Mouse (Mus musculus) neutrophil, adult 5-6 weeks (primary cell): ENCODE measurements at regions not wholly inside any gene's neighbourhood (a gene's known extent, or its start where the extent isn't known, plus 50 kb on each side); places are given as distances from the start of the nearest gene placed in this dataset.

ENCODE experiments used
- ATAC-seq: fragments of 151-379, 151-347 bp; 2 replicates; pipeline ENCODE4 v1.8.0; 2017; ENCODE audit warnings: mild to moderate bottlenecking, moderate TSS enrichment; ENCODE audit not compliant: insufficient number of reproducible peaks, poor library complexity, low FRiP score, severe bottlenecking; ENCODE audit errors: extremely low read depth

DNA sequence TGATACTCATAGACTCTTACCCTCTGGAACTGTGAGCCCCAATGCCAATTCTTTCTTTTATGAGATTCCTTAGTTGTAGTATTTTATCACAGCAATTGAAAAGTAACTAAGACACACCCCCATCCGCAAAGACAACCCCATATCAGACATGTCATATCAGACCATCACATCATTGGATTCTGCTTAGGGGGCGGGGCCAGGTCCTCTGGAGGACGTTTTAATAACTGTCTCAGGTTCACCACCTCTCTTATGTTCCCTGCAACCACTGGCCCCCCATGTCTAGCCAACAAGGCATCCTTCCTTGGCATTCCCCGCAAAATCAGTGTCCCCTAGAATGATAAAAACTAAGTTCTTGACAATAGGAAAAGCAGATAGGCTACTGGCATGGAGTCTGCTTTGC lies 185.9 kb upstream of the Zdhhc25 start:
- no peak for ATAC-seq

GRCm38 (mm10) chr15:88418881-88419280 lies 181.2 kb upstream of the Zdhhc25 start:
- no peak for ATAC-seq

GRCm38 (mm10) chr15:88428441-88428840 lies 171.7 kb upstream of the Zdhhc25 start:
- ATAC-seq = no peak

DNA sequence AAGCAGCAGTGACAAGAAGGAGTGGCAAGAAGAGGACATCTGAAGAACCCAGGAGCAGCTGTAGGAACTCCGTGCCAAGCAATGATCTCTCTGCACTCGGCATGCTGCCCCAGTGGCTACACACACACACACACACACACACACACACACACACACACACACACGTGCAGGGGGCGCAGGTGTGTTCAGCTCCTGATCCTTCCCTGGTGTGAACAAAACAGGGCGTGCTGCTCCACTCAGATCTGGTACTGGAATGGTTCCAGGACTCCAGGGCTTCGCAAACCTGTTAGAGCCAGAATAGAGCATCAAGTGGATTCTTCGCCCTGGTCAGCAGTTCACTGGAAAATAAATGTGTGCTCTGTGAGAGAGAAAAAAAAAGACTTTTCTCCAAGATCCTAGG lies 169.2 kb upstream of the Zdhhc25 start:
- ATAC-seq = no peak

GRCm38 (mm10) chr15:88448272-88448671 lies 151.8 kb upstream of the Zdhhc25 start:
- no peak for ATAC-seq

GRCm38 (mm10) chr15:88451241-88451640 lies 148.9 kb upstream of the Zdhhc25 start:
- no peak for ATAC-seq

GRCm38 (mm10) chr15:88468107-88468506 lies 132.0 kb upstream of the Zdhhc25 start:
- no peak for ATAC-seq

- no peak for ATAC-seq
Observed at GRCm38 (mm10) chr15:88468810-88469209, 131.3 kb upstream of the Zdhhc25 start.

DNA sequence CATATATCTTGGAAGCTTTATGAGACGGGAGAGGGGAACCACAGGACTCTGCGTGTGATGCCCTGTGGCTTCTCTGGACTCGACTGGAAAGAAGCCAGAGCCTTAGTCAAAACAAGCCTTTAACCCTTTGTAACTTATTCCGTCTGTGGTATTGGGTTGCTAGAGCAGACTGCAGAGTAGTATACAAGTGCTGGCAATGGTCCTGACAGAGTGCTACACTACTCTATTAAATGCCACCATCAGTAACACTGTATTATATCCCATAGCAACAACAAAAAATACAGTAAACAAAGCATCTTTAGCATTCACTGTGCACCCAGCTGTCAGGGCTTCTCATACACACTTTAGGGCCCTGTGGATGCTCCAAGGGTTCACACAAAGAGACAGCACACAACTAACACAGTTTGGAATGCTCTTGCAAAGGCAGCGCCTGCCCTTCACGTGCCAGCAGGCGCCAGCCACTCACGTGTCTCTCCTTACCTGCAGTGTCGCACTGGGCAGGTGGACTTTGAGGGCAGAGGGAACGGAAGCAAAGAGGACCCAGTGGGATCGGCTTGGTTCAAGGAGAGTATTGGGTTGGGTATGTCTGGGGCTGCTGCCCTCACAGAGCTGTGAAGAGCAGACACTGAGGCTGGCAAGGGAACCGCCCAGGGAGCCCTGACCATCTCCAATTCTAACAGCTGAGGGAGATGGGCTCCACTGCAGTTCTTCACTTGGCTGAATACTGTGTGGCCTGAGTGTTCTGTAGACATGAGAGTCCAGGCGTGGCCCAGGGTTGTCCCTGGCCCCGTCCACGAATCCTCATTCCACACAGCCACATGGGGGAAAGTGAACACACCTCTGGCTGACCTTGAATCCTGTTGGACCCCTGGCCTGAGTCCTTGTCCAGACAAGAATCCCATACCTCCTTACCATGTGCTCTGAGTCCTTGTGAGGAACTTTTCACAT lies 130.3 kb upstream of the Zdhhc25 start:
- no peak for ATAC-seq

DNA sequence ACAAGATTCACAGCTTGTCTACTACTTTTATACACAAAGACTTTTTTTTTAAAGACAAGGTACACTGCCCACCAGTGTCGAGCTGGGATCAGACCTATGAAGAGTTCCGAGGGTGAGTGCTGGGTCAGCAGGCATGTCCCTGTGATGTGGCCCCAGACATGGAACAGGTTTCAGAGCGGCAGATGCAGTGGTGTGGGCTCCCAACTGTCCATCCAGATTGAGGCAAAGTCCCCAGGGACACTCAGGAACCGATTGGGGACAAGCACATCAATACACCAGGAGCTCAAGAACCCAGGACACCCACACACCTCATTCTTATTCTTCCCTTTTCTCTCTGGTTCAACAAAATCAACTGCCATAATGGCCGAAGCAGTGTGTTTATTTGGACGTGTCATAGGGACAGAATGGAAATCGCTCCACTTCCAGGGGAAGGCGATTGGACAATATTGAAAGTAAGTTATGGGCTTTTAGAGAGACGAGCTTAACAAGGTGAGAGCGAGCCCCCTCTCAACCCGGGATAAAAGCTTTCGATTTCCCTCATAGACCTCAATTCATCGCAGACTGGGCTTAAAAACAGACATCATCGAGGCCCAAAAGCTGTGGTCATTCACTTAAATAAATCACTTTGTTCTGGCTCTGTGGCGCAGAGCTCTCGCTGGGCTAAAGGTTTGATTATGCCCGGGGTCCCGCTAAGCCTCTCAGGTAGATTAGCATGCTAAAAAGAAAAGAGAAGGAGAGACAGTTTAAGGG lies 127.6 kb upstream of the Zdhhc25 start:
- ATAC-seq = no peak

DNA sequence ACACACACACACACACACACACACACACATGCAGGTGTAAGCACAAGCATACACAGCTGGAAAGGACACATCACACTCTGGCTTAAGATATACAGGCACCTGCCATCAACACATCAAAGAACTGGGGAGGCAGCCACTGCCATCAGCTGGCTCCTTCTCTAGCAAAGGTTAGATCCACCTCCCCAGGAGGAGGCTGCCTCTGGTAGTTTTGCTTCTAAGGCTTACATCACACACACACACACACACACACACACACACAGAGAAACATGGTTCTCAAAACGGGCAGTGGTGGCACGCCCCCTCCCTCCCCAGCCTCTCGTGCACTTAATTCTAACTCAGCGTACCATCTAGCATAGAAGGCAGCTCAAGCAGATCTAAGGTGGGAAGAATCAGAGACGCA lies 126.9 kb upstream of the Zdhhc25 start:
- ATAC-seq = no peak

DNA sequence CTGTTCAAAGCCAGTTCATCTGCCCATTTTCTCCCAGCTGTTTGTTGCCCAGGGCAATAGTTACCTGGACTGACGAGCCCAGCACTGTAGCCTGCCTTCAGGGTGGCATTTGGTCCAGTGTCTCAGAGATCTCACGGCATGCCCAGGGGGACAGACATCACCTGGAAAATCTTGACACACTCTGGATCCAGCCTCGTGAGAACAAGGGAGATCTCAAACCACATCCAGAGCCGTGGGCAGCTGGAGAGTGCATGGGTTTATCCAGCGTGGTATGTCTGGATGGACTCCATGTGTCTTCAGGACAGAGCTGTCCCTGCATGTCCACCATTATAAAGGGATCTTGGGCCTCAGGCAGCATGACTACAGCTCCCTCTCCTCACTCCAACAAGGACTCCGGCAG lies 116.6 kb upstream of the Zdhhc25 start:
- ATAC-seq = no peak

- ATAC-seq = no peak
Observed at GRCm38 (mm10) chr15:88489715-88490114, 110.4 kb upstream of the Zdhhc25 start.

- ATAC-seq = peak; percentile 95
Observed at GRCm38 (mm10) chr15:88490316-88491090, 109.6 kb upstream of the Zdhhc25 start.

GRCm38 (mm10) chr15:88491091-88491366 lies 109.1 kb upstream of the Zdhhc25 start:
- ATAC-seq = no peak

DNA sequence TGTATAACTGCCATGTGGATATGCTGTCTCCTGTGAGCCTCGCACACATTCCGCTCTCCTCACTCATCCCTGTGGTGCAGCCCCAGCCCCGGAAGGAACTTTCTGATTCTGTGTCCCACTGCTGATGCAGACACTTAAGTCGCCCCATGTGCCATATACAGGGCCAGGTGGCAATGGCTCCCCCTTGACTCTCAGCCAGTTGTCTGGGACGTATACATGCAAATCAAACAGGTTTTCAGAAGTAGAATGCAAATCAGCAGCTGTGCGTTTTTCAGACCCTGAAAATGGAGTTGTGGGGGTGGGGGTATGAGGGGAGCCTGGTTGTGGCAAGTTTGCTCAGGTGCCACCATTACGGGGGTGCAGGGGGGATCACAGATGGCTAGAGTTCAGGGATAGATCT lies 102.1 kb upstream of the Zdhhc25 start:
- ATAC-seq = no peak

- ATAC-seq = no peak
Observed at GRCm38 (mm10) chr15:88502311-88502710, 97.8 kb upstream of the Zdhhc25 start.

DNA sequence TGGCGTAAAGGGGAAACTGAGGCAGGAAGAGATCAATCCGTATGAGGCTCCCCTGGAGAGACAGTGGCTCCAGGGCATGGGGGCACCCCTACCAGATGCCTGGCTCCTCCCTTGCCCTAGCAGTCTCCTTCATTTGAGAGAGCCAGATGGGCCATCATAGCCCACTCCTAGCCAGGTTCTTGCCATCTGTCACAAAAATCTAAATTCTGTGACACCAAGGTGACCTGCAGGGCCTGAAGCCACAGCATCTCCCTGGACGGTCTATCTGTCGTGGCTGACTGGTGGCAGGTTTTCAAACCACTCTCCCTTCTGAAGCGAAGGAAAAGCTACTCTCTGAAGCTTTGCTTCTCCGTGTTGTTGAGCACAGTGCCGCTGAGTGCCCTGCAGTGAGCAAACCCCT lies 96.2 kb upstream of the Zdhhc25 start:
- no peak for ATAC-seq

DNA sequence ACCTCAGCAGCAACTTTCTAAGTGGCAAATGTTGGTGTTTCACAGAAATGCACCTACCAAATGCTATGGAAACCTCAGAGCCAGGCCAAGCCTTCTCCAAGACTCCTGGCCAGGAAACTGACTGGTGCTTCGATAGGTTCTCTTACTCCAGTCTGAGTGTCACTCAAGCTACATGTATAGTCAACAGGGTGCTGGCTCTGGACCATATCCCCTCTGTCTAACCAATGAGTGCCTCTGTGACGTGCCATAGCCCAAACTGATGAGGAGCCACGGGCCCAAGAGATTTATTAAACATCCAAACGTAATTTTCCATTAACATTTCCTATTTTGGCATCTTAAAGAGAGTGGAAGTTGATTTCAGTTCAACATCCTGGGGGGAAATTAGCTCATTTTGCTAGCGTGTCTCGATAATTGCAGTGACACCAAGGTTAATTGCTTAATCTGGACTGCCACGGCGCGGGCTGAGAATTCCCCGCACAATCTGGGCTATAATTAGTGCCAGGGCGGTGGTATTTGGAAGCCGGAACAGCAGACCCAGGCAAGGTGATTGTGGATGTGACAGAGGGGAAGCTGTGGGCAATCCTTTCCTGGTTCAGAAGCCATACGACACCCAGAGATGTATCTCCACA lies 94.5 kb upstream of the Zdhhc25 start:
- no peak for ATAC-seq
